Mouse (Mus musculus): ENCODE data around the gene Ffar3. TPM values are rescaled to one million over a fixed set of nuclear protein-coding genes. Genes with fewer than 3 reads are reported as not detected.
"Not testable (repeated sequence)": the region's sequence is repeated elsewhere in the genome, so short reads cannot be mapped to it uniquely, and the experiment has no call there.

Gene Ffar3
- total RNA-seq, 2 experiments from 2014 or later = not detected

- DNase-seq (ENCODE audit: low spot score in 2 of 2) = no peak
Observed at GRCm38 (mm10) chr7:30844676-30845297, 11.2 kb downstream of the Ffar3 start.

GRCm38 (mm10) chr7:30842092-30842491, 13.9 kb downstream of the Ffar3 start:
- DNase-seq (ENCODE audit: low spot score in 2 of 2) = no peak

GRCm38 (mm10) chr7:30841379-30841778, 14.6 kb downstream of the Ffar3 start:
- no peak for DNase-seq (ENCODE audit: low spot score in 2 of 2)

- DNase-seq (ENCODE audit: low spot score in 2 of 2) = no peak
Observed at GRCm38 (mm10) chr7:30840306-30840705, 15.7 kb downstream of the Ffar3 start.

GRCm38 (mm10) chr7:30837277-30837676, 18.7 kb downstream of the Ffar3 start:
- no peak for DNase-seq (ENCODE audit: low spot score in 2 of 2)

- not testable (repeated sequence) for DNase-seq (ENCODE audit: low spot score in 2 of 2)
Observed at GRCm38 (mm10) chr7:30832684-30833083, 23.3 kb downstream of the Ffar3 start.

- no peak for DNase-seq (ENCODE audit: low spot score in 2 of 2)
Observed at GRCm38 (mm10) chr7:30832261-30832660, 23.7 kb downstream of the Ffar3 start.

- no peak for DNase-seq (ENCODE audit: low spot score in 2 of 2)
Observed at GRCm38 (mm10) chr7:30829428-30829827, 26.6 kb downstream of the Ffar3 start.

- not testable (repeated sequence) for DNase-seq (ENCODE audit: low spot score in 2 of 2)
Observed at GRCm38 (mm10) chr7:30828871-30829270, 27.1 kb downstream of the Ffar3 start.

- DNase-seq (ENCODE audit: low spot score in 2 of 2) = no peak
Observed at GRCm38 (mm10) chr7:30826660-30827059, 29.3 kb downstream of the Ffar3 start.

- DNase-seq (ENCODE audit: low spot score in 2 of 2) = no peak
Observed at GRCm38 (mm10) chr7:30824306-30824705, 31.7 kb downstream of the Ffar3 start.

GRCm38 (mm10) chr7:30823675-30824074, 32.3 kb downstream of the Ffar3 start, which contains the start of gene Ffar2:
Ffar2 (minus strand) TSS chr7:30823775.
- DNase-seq (ENCODE audit: low spot score in 2 of 2) = no peak

GRCm38 (mm10) chr7:30821532-30821931, 34.4 kb downstream of the Ffar3 start:
- DNase-seq (ENCODE audit: low spot score in 2 of 2) = no peak

GRCm38 (mm10) chr7:30820854-30821445, 35.0 kb downstream of the Ffar3 start:
- DNase-seq (ENCODE audit: low spot score in 2 of 2) = no peak

- DNase-seq (ENCODE audit: low spot score in 2 of 2) = no peak
Observed at GRCm38 (mm10) chr7:30820131-30820530, 35.8 kb downstream of the Ffar3 start.

- DNase-seq (ENCODE audit: low spot score in 2 of 2) = peak in 1 of 2 experiments; percentile 23
Observed at GRCm38 (mm10) chr7:30812291-30812807, 43.6 kb downstream of the Ffar3 start.

GRCm38 (mm10) chr7:30811757-30812290, 44.2 kb downstream of the Ffar3 start:
- DNase-seq (ENCODE audit: low spot score in 2 of 2) = no peak

GRCm38 (mm10) chr7:30810319-30810718, 45.7 kb downstream of the Ffar3 start:
- DNase-seq (ENCODE audit: low spot score in 2 of 2) = no peak

- no peak for DNase-seq (ENCODE audit: low spot score in 2 of 2)
Observed at GRCm38 (mm10) chr7:30805924-30806323, 50.1 kb downstream of the Ffar3 start.

Data from layer of hippocampus, postnatal 10 days (tissue).